Mouse (Mus musculus): ENCODE results near the gene Cep85l. TPM values are rescaled to one million over a fixed set of nuclear protein-coding genes. Genes with fewer than 3 reads are reported as not detected.

Gene Cep85l
- total RNA-seq (2021): 10 to 100 TPM; 20.4 to 20.7 TPM

- intact Hi-C loops (cut with DNase I): no loop called here
Observed at GRCm38 (mm10) chr10:53379709-53380106, at the start of gene Cep85l. Gene Cep85l (minus strand): TSS chr10:53379947.

GRCm38 (mm10) chr10:53428695-53429447, 49.1 kb upstream of the Cep85l start:
- intact Hi-C loops (cut with DNase I): no loop called here
- no peak for DNase-seq

More at GRCm38 (mm10) chr10:53379709-53380106, at the start of gene Cep85l:
- peak; percentile 93 for DNase-seq

- DNase-seq: no peak
- intact Hi-C loops (cut with DNase I): no loop called here
Observed at GRCm38 (mm10) chr10:53426524-53426923, 46.8 kb upstream of the Cep85l start.

GRCm38 (mm10) chr10:53423091-53423490, 43.3 kb upstream of the Cep85l start:
- DNase-seq: no peak
- intact Hi-C loops (cut with DNase I): no loop called here

- intact Hi-C loops (cut with DNase I): no loop called here
- DNase-seq: no peak
Observed at GRCm38 (mm10) chr10:53422206-53422605, 42.5 kb upstream of the Cep85l start.

GRCm38 (mm10) chr10:53421613-53422012, 41.9 kb upstream of the Cep85l start:
- DNase-seq: no peak
- intact Hi-C loops (cut with DNase I): no loop called here

- intact Hi-C loops (cut with DNase I): no loop called here
- DNase-seq: no peak
Observed at GRCm38 (mm10) chr10:53420069-53420468, 40.3 kb upstream of the Cep85l start.

- DNase-seq: no peak
- intact Hi-C loops (cut with DNase I): no loop called here
Observed at GRCm38 (mm10) chr10:53419139-53419935, 39.6 kb upstream of the Cep85l start.

- intact Hi-C loops (cut with DNase I): no loop called here
- no peak for DNase-seq
Observed at GRCm38 (mm10) chr10:53417015-53417414, 37.3 kb upstream of the Cep85l start.

GRCm38 (mm10) chr10:53416152-53416712, 36.5 kb upstream of the Cep85l start:
- intact Hi-C loops (cut with DNase I): no loop called here
- no peak for DNase-seq

- no peak for DNase-seq
- intact Hi-C loops (cut with DNase I): no loop called here
Observed at GRCm38 (mm10) chr10:53415252-53415651, 35.5 kb upstream of the Cep85l start.

GRCm38 (mm10) chr10:53414092-53415085, 34.6 kb upstream of the Cep85l start:
- no peak for DNase-seq
- intact Hi-C loops (cut with DNase I): no loop called here

- no peak for DNase-seq
- intact Hi-C loops (cut with DNase I): no loop called here
Observed at GRCm38 (mm10) chr10:53412936-53413335, 33.2 kb upstream of the Cep85l start.

GRCm38 (mm10) chr10:53412165-53412564, 32.4 kb upstream of the Cep85l start:
- DNase-seq: no peak
- intact Hi-C loops (cut with DNase I): no loop called here

GRCm38 (mm10) chr10:53410831-53411230, 31.1 kb upstream of the Cep85l start:
- intact Hi-C loops (cut with DNase I): no loop called here
- no peak for DNase-seq

GRCm38 (mm10) chr10:53407422-53407821, 27.7 kb upstream of the Cep85l start:
- intact Hi-C loops (cut with DNase I): no loop called here
- no peak for DNase-seq

GRCm38 (mm10) chr10:53406845-53407244, 27.1 kb upstream of the Cep85l start:
- DNase-seq: no peak
- intact Hi-C loops (cut with DNase I): no loop called here

- DNase-seq: no peak
- intact Hi-C loops (cut with DNase I): no loop called here
Observed at GRCm38 (mm10) chr10:53402293-53402692, 22.5 kb upstream of the Cep85l start.

GRCm38 (mm10) chr10:53399053-53399452, 19.3 kb upstream of the Cep85l start:
- no peak for DNase-seq
- intact Hi-C loops (cut with DNase I): no loop called here

- intact Hi-C loops (cut with DNase I): no loop called here
- peak; percentile 29 for DNase-seq
Observed at GRCm38 (mm10) chr10:53398540-53398902, 18.8 kb upstream of the Cep85l start.

Measured in left cerebral cortex, postnatal 4 days (tissue).